Mouse (Mus musculus) limb, embryonic 15.5 days (tissue): ENCODE measurements around the gene Pola2. TPM values are rescaled to one million over a fixed set of nuclear protein-coding genes. Genes with fewer than 3 reads are reported as not detected.

Source experiments
- ATAC-seq: fragments of 200-750 bp; cut with Nextera tagmentation; 2 replicates; pipeline ENCODE4 v1.8.0; 2017; ENCODE audit warnings: low read depth, moderate TSS enrichment; ENCODE audit not compliant: insufficient number of reproducible peaks, low FRiP score, low TSS enrichment
- H3K27ac ChIP-seq: fragments of 300-500 bp; sonication (generic); 2 replicates; pipeline ENCODE4 v1.5.1; 2015; ENCODE audit warnings: moderate library complexity, mild to moderate bottlenecking, inconsistent platforms
- H3K27me3 ChIP-seq: fragments of 300-500 bp; sonication (generic); 2 replicates; pipeline ENCODE4 v1.6.1; 2015; ENCODE audit warnings: inconsistent platforms
- H3K36me3 ChIP-seq: fragments of 300-500 bp; sonication (generic); 2 replicates; pipeline ENCODE4 v1.6.1; 2015; ENCODE audit warnings: inconsistent platforms
- H3K4me1 ChIP-seq: fragments of 300-500 bp; sonication (generic); 2 replicates; pipeline ENCODE4 v1.6.1; 2015; ENCODE audit warnings: inconsistent platforms
- H3K4me2 ChIP-seq: fragments of 300-500 bp; sonication (generic); 2 replicates; pipeline ENCODE4 v1.6.1; 2015; ENCODE audit warnings: mild to moderate bottlenecking, inconsistent platforms
- H3K4me3 ChIP-seq: fragments of 300-500 bp; sonication (generic); 2 replicates; pipeline ENCODE4 v1.5.1; 2015; ENCODE audit warnings: mild to moderate bottlenecking, inconsistent platforms
- H3K9ac ChIP-seq: fragments of 300-500 bp; sonication (generic); 2 replicates; pipeline ENCODE4 v1.6.1; 2015; ENCODE audit warnings: inconsistent platforms
- H3K9me3 ChIP-seq: fragments of 300-500 bp; sonication (generic); 2 replicates; pipeline ENCODE4 v1.6.1; 2016; ENCODE audit warnings: inconsistent platforms
- WGBS: fragments of 180-500 bp; shearing (Covaris S2); methylation state at CpG from one replicate; pipeline ENCODE4 v1.1.7; 2015; 5-methylcytosine and 5-hydroxymethylcytosine counted together
- polyA plus RNA-seq: library from polyadenylated mRNA; unstranded; fragments of >200 nt; fragmentation: Nextera tagmentation; extraction: Ambion mirVana; gene quantifications from 2 replicates; pipeline ENCODE4 v1.2.1, GENCODE M21; 2015

Gene Pola2
- polyA plus RNA-seq, 1 experiment from 2014 or later: 56.9 TPM

DNA sequence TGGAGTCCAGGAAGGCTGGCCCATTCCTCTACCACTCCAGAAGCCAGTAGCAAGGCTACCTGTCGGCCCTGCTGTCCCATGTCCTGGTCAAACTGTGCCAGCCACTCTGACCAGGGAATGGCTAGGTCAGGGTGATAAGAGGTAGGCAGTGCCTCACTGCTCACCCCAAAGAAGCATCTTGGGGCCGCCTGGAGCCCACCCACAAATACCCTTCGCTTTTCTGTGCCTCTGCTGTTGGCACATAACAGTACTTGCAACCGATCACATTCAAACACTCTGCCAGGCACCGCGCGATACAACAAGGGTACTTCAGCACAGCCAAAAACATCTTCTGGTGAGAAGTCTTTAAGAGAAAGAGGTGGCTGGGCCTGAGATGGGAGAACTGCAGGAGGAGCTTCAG is 71.7 kb downstream of the Pola2 start:
- Histone ChIP-seq H3K36me3 (peaks cover 23% of the 10 kb centered on the region), H3K27me3 (no peaks in the 10 kb centered on the region)

DNA sequence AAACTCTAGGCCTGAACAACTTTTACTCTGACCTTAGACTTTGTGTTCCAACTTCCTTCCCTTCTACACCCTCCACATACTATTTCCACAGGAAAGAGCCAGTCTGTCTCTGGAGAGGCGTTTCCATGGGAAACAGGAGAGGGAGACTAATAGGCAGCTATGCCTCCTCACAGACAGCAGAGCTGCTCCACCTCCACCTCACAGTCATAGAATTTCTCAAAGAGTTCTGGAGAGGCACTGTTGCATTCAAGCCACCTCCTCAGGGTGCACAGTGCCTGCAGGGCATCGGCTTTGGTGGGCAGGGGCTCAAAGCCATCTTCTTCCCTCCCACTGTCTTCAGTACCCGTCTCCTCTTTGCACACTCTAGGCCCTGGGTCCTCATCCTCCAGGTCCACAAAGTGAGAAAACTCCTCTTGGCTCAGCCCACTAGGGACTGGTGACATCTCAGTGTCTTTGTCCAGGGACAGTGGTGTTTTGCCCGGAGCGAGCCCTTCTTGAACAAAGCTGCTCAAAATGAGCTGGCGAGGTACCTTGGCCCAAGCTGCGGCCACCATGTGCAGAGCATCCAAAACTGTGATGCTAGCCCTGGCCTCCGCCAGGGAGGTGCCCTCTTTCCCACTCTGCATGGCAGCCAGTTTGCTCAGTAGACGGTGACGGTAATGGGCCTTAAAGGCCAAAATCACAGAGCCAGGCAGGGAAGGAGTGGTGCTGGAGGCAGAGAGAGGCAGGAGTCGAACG is 72.3 kb downstream of the Pola2 start:
- Histone ChIP-seq H3K9me3 (no peaks in the 10 kb centered on the region), H3K27ac (no peak overlapping the region), H3K4me2 (no peak overlapping the region), H3K4me3 (no peak overlapping the region), H3K4me1 (peaks cover 19% of the 10 kb centered on the region), H3K9ac (no peak overlapping the region), H3K36me3 (peaks cover 19% of the 10 kb centered on the region), H3K27me3 (no peaks in the 10 kb centered on the region)
- 93% methylated on average over 12 of the region's 12 CpGs for whole genome bisulfite sequencing
- no peak for ATAC-seq

More for the DNA sequence above, 71.7 kb downstream of the Pola2 start:
- Histone ChIP-seq H3K4me3 (no peak overlapping the region), H3K4me1 (peaks cover 19% of the 10 kb centered on the region), H3K9ac (no peak overlapping the region), H3K27ac (no peak overlapping the region), H3K9me3 (no peaks in the 10 kb centered on the region), H3K4me2 (no peak overlapping the region)
- 94% methylated on average over 7 of the region's 7 CpGs for WGBS
- ATAC-seq: no peak

Other genes with a start within 250 kb of the Pola2 start
- gene Ehbp1l1, start 237.9 kb downstream of the Pola2 start, polyA plus RNA-seq: 28.9 and 48.5 TPM in 2 replicates
- 101 and 107 TPM in 2 replicates for gene Fam89b, start 234.5 kb downstream of the Pola2 start, polyA plus RNA-seq
- 59.4 and 64.3 TPM in 2 replicates for gene Ltbp3, start 223.3 kb downstream of the Pola2 start, polyA plus RNA-seq
- gene Scyl1, start 192.8 kb downstream of the Pola2 start, polyA plus RNA-seq: 81.6 and 85.1 TPM in 2 replicates
- 28.4 and 31.3 TPM in 2 replicates for gene Frmd8, start 88.9 kb downstream of the Pola2 start, polyA plus RNA-seq
- 3.4 and 5.2 TPM in 2 replicates for gene Slc25a45, start 86.4 kb downstream of the Pola2 start, polyA plus RNA-seq
- gene Tigd3, start 70.1 kb downstream of the Pola2 start, polyA plus RNA-seq: 3.1 TPM in 2 replicates
- 117 and 125 TPM in 2 replicates for gene Dpf2, start 51.2 kb downstream of the Pola2 start, polyA plus RNA-seq
- gene Cdc42ep2, start 39.4 kb downstream of the Pola2 start, polyA plus RNA-seq: 9.2 and 12.6 TPM in 2 replicates
- gene Slc22a20, start 21.9 kb upstream of the Pola2 start, polyA plus RNA-seq: not detected in 2 replicates
- gene Capn1, start 51.7 kb upstream of the Pola2 start, polyA plus RNA-seq: 21.1 and 26.0 TPM in 2 replicates
- 34.1 and 34.5 TPM in 2 replicates for gene Syvn1, start 82.4 kb upstream of the Pola2 start, polyA plus RNA-seq
- gene Mrpl49, start 93.6 kb upstream of the Pola2 start, polyA plus RNA-seq: 66.8 and 67.5 TPM in 2 replicates
- 723 and 835 TPM in 2 replicates for gene Fau, start 93.6 kb upstream of the Pola2 start, polyA plus RNA-seq
- 33.0 and 33.6 TPM in 2 replicates for gene Znhit2, start 97.0 kb upstream of the Pola2 start, polyA plus RNA-seq
- gene Tm7sf2, start 104.2 kb upstream of the Pola2 start, polyA plus RNA-seq: 19.0 and 28.8 TPM in 2 replicates
- 64.4 and 72.6 TPM in 2 replicates for gene Vps51, start 113.0 kb upstream of the Pola2 start, polyA plus RNA-seq
- not detected in 2 replicates for gene Tmem262, start 115.8 kb upstream of the Pola2 start, polyA plus RNA-seq
- 1.8 and 1.9 TPM in 2 replicates for gene Gm28374, start 118.1 kb upstream of the Pola2 start, polyA plus RNA-seq
- gene Zfpl1, start 120.8 kb upstream of the Pola2 start, polyA plus RNA-seq: 88.8 and 93.6 TPM in 2 replicates
- 26.3 and 27.1 TPM in 2 replicates for gene Cdca5, start 120.8 kb upstream of the Pola2 start, polyA plus RNA-seq
- 0.47 TPM in 1 of 2 replicates, not detected in the other for gene AC131692.1, start 130.2 kb upstream of the Pola2 start, polyA plus RNA-seq
- gene Naaladl1, start 141.6 kb upstream of the Pola2 start, polyA plus RNA-seq: 0.22 and 0.28 TPM in 2 replicates
- gene Sac3d1, start 154.4 kb upstream of the Pola2 start, polyA plus RNA-seq: 43.7 and 49.1 TPM in 2 replicates
- gene Snx15, start 164.1 kb upstream of the Pola2 start, polyA plus RNA-seq: 32.3 and 34.7 TPM in 2 replicates
- gene Batf2, start 176.8 kb upstream of the Pola2 start, polyA plus RNA-seq: 0.13 and 0.24 TPM in 2 replicates
- 89.2 and 89.9 TPM in 2 replicates for gene Arl2, start 177.3 kb upstream of the Pola2 start, polyA plus RNA-seq
- 0.19 TPM in 1 of 2 replicates, not detected in the other for gene Majin, start 220.2 kb upstream of the Pola2 start, polyA plus RNA-seq